Mouse (Mus musculus): ENCODE data around the gene Jagn1. TPM values are rescaled to one million over a fixed set of nuclear protein-coding genes. Genes with fewer than 3 reads are reported as not detected.

The Jagn1 gene
- total RNA-seq (2017) = 28.6 and 32.7 TPM in 2 replicates

DNA sequence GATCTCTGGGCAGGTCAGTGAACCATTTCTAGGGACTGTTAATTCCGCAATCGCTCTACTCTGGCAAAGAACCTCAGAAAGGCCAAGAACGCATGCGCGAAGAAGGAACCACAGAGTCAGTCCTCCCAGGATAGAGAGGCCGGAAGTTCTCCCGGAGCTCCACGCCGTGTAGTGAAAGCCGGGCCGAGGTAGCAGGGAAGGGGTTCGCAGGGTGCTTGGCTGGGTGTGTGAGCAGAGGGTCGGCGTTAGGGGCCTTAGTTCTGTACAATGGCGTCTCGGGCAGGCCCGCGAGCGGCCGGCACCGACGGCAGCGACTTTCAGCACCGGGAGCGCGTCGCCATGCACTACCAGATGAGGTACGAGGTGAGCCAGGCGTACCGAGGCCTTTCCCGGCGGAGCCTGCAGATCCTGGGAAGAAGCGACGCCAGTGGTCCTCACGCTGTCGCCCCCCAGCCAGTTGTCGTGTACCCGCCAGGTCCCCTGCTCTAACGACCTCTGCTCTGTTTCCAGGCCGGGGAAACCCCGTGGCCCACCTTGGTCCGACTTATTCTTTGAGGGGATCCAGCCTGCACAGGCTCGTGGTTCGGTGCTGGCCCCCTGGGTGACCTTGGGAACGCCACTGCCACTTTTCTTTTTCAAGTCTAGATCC lies at the start of gene Jagn1:
TSS of gene Jagn1 (plus strand) at position 128 of the 649 bp plus-strand sequence.
- ATAC-seq (replicated peaks; ENCODE audit: low read depth, poor library complexity, severe bottlenecking) = peak; percentile 85

DNA sequence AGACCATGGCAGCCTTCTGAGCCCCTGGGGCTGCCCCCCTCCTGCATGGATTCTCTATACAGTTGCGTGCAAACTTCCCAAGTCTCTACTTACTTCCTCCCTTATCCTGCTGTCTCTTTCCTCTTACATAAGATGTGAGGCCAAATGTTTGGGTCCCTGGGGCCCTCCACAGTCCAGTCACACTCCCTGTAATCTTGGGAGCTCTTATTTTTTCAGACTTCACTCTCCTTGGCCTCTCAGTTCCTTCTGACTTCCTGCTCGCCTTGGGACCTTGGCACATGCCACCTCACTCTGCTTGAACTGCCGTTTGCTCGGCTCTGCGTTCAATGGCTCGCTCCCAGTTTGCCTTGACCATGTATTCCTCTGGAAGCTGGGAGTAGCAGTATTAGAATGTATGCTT lies 48.4 kb upstream of the Jagn1 start:
- ATAC-seq (replicated peaks; ENCODE audit: low read depth, poor library complexity, severe bottlenecking) = no peak

DNA sequence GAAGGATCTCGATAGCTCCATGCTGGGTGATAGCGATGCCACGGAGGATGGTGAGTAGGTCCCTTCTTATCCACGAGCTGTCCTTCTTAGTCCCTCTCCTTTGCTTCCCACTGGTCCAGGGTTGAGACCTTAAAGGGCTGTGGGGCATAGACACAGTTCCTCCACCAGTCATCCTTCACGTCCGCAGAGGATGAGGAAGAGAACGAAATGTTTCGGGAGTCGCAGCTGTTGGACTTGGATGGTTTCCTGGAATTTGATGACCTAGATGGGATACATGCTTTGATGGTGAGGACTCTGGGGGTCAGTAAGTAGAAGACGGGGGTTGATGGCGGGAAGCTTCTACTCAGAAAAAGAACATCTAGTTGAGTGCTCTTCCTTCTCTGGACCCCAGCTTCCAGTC lies 47.6 kb upstream of the Jagn1 start:
- no peak for ATAC-seq (replicated peaks; ENCODE audit: low read depth, poor library complexity, severe bottlenecking)

- ATAC-seq (replicated peaks; ENCODE audit: low read depth, poor library complexity, severe bottlenecking) = no peak
Measured at GRCm38 (mm10) chr6:113395501-113395900, 46.9 kb upstream of the Jagn1 start.

GRCm38 (mm10) chr6:113396270-113397030 lies 45.9 kb upstream of the Jagn1 start:
- no peak for ATAC-seq (replicated peaks; ENCODE audit: low read depth, poor library complexity, severe bottlenecking)

DNA sequence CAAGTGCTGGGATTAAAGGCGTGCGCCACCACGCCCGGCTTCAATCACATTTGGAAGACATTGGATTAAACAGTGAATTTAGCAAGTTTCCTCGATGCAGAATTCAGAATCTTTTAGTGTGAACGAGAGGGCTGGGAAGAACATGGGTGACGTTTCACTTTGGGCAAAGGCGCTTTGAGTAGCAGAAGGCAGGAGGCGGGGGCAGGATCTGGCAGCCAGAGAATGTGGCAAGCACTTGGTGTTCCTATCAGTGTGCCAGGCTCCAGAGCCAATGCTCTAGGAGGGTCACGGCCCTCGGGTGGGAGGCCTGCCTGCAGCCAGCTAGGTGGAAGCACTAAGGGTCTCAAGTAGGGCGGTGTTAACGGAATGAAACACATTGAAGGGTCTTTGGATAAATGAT lies 40.3 kb upstream of the Jagn1 start:
- ATAC-seq (replicated peaks; ENCODE audit: low read depth, poor library complexity, severe bottlenecking) = no peak

DNA sequence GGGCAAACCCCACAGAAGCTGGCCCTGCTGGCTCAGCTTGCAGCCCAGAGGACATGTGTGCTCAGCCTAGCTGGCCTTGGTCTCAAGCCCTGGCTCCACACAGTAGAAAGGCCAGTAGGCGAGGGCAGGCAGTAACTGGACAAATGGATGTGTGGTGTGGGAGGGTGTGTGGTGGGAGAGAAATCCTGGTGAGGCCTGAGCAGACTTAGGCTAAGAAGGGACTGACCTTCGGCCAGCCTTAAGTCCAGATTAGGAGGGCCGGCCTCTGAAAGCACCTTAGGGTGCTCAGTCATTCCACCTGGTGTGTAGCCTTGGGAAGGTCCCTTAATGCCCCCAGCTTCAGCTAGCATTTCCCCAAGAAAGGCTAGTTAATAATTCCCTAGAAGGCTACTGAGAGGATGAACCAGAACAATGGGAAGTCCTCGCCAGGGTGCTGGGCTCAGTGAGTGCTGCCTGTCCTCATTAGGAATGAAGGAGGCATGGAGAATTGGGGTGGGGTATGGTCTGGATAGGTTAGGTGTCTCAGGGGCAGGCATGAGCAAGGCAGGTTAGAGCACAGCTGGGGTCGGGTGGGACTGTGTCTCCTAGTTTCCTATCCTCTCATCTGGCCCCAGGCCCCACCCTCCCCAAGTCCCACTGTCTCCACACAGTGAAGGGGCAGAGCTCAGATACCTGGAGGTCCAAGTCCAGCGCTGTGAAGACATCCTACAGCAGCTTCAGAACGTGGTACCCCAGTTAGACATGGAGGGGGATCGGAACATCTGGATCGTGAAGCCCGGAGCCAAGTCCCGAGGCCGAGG lies 37.5 kb upstream of the Jagn1 start:
- ATAC-seq (replicated peaks; ENCODE audit: low read depth, poor library complexity, severe bottlenecking) = no peak

DNA sequence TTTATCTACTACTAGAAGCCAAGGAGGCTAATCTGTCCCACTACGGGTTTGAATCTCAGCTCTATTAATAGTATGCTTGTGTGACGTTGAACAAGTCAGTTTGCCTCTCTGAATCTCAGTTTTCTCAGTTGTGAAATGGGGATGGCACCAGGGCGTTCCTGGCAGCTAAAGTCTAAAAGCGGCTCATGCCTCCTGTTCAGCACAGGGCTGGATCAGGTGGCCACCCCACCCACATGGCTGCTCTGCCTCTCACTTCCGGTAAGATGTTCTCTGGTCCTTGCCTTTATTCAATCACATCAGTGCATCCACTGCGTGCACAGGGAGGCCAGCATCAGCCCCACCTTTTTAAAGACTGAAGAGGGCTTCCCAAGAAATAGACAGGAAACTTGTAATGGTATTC lies 36.9 kb upstream of the Jagn1 start:
- ATAC-seq (replicated peaks; ENCODE audit: low read depth, poor library complexity, severe bottlenecking) = no peak

DNA sequence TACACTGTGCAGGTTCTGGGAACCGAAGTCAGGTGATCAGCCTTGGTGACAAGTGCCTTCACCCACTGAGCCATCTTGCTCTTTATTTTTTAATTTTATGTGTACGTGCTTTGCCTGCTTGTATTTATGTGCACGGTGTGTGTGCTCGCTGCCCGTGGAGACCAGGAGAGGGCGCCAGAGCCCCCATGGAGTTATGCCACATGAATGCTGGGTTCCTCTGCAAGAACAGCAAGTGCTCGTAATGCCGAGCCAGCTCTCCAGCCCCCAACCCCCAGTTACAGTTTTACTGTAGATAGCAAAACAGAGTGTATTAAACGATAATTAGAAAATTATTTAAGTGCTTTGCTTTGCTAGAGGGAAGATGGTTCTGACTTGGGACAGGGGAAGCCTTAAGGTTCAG lies 35.7 kb upstream of the Jagn1 start:
- no peak for ATAC-seq (replicated peaks; ENCODE audit: low read depth, poor library complexity, severe bottlenecking)

GRCm38 (mm10) chr6:113410001-113410400 lies 32.4 kb upstream of the Jagn1 start:
- no peak for ATAC-seq (replicated peaks; ENCODE audit: low read depth, poor library complexity, severe bottlenecking)

DNA sequence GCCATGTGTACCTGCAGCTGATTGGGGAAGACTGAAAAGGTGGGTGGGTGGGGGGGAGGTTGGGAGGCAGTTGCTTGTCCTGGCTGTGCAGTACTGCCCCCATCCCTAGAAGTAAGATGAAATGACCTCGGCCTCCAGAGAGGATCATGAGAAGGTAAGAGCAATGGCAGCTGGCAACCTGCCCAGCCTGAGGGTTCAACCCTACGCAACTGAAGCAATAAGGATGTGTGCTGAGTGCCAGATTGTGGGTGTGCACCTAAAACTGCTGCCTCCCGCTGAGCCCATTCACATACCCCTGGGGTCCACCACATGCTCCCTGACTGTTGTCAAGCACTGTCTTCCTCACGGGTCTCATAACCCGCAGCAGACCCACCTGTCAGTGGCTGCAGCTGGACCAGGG lies 26.0 kb upstream of the Jagn1 start:
- no peak for ATAC-seq (replicated peaks; ENCODE audit: low read depth, poor library complexity, severe bottlenecking)

DNA sequence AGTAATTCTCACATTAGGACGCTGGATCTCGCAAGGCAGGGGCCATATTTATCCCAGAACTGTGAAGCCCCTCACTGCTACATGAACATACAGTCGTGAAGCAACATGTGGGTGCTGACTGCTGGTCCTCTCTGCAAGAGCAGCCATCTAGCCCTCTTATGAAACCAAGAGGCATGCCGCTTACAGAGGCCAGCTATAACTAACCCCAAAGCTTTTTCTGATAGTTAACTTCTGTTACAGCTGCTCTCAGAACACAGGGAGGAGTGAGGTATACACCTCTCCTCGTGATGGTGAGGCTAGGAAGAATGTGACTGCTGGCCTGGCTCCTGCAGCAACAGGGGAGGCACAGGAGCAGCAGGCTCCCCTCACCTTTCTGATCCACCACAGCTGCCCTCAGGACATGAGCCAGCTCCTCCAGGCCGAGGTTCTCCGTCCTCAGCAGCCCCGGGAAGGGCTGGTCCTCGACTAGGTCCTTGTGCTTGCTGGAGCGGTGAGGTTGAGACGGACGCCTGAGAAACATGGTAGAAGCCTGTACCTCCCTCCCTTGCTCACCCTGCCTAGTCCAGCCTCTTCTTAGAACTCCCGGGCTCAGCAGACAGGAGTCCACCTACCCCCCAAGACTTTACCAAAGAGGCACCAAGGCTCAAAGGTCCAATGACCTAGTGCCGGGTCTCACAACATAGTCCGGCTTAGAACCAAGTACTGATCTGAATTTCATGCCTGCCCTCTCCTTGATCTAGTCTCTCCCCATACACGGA lies 23.7 kb upstream of the Jagn1 start:
- peak; percentile 26 for ATAC-seq (replicated peaks; ENCODE audit: low read depth, poor library complexity, severe bottlenecking)

- peak; percentile 99 for ATAC-seq (replicated peaks; ENCODE audit: low read depth, poor library complexity, severe bottlenecking)
Measured at GRCm38 (mm10) chr6:113419199-113419587, 23.2 kb upstream of the Jagn1 start, which contains the start of gene Rpusd3. Gene Rpusd3 (minus strand): TSS chr6:113419340.

DNA sequence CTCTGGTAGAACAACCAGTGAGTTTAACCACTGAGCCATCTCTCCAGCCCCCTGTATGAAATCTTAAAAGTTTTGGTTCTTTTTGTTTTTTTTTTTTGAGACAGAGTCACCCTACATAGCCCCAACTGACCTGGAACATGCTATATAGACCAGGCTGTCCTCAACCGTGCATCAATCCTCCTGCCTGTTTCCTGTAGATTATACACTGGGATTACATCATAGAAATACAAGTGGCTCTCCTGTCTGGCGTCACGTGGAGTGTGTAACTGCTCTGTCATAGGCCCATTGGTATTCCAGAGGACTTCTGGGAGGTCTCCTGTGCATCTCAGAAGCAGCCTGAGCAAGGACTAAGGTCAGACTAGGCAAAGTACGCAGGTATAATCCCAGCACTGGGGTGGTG lies 19.4 kb upstream of the Jagn1 start:
- no peak for ATAC-seq (replicated peaks; ENCODE audit: low read depth, poor library complexity, severe bottlenecking)

- no peak for ATAC-seq (replicated peaks; ENCODE audit: low read depth, poor library complexity, severe bottlenecking)
Measured at GRCm38 (mm10) chr6:113424187-113424586, 18.2 kb upstream of the Jagn1 start.

DNA sequence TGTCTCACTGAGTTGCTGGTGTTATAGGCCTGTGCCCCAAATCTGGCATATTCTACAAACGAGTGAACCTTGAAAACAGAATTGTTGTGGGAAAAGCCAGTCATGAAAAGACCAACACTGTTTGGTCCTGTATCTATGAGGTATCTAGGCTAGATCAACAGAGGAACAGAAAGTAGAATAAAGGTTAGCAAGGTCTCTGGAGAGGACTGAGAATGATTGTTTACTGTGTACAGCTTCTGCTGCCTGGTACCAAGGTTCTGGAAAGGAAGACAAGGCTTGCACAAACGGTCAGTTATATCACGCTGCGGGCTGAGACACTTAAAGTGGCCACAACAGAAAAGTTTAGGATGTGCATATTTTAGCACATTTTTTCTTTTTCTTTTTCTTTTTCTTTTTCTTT lies 15.7 kb upstream of the Jagn1 start:
- ATAC-seq (replicated peaks; ENCODE audit: low read depth, poor library complexity, severe bottlenecking) = no peak

GRCm38 (mm10) chr6:113427397-113427796 lies 15.0 kb upstream of the Jagn1 start:
- peak; percentile 83 for ATAC-seq (replicated peaks; ENCODE audit: low read depth, poor library complexity, severe bottlenecking)

- no peak for ATAC-seq (replicated peaks; ENCODE audit: low read depth, poor library complexity, severe bottlenecking)
Measured at GRCm38 (mm10) chr6:113428006-113428405, 14.4 kb upstream of the Jagn1 start.

- ATAC-seq (replicated peaks; ENCODE audit: low read depth, poor library complexity, severe bottlenecking) = 0 out of 2 replicates have a peak, but pooled peaks have one; percentile 37
Measured at GRCm38 (mm10) chr6:113429965-113430364, 12.4 kb upstream of the Jagn1 start.

GRCm38 (mm10) chr6:113430846-113431245 lies 11.5 kb upstream of the Jagn1 start:
- no peak for ATAC-seq (replicated peaks; ENCODE audit: low read depth, poor library complexity, severe bottlenecking)
